Mouse (Mus musculus): Measurements from ENCODE around the gene 5830473C10Rik. TPM values are rescaled to one million over a fixed set of nuclear protein-coding genes. Genes with fewer than 3 reads are reported as not detected.
A peak's percentile ranks its signal among the peaks of the same experiment; 100 is the strongest.

5830473C10Rik gene
- polyA plus RNA-seq, 1 experiment from 2014 or later, result not detected

GRCm38 (mm10) chr5:90627423-90627822, 66.5 kb downstream of the 5830473C10Rik start:
- Histone ChIP-seq H3K27ac (no peak overlapping the region), H3K4me1 (replicated peaks) (no peaks in the 10 kb centered on the region), H3K27me3 (no peaks in the 10 kb centered on the region), H3K4me2 (no peak overlapping the region), H3K4me3 (no peak overlapping the region), H3K9me3 (replicated peaks) (no peaks in the 10 kb centered on the region), H3K36me3 (no peaks in the 10 kb centered on the region), H3K9ac (no peak overlapping the region)
- no peak for ATAC-seq (replicated peaks; ENCODE audit: insufficient number of reproducible peaks, insufficient read depth, low FRiP score, low read depth)
- WGBS, result 89% methylated on average over 4 of the region's 4 CpGs

GRCm38 (mm10) chr5:90628011-90628410, 67.1 kb downstream of the 5830473C10Rik start:
- WGBS, result 74% methylated on average over 3 of the region's 3 CpGs
- Histone ChIP-seq H3K4me3 (no peak overlapping the region), H3K4me2 (no peak overlapping the region), H3K27me3 (no peaks in the 10 kb centered on the region), H3K4me1 (replicated peaks) (no peaks in the 10 kb centered on the region), H3K27ac (no peak overlapping the region), H3K9ac (no peak overlapping the region), H3K9me3 (replicated peaks) (no peaks in the 10 kb centered on the region), H3K36me3 (no peaks in the 10 kb centered on the region)
- no peak for ATAC-seq (replicated peaks; ENCODE audit: insufficient number of reproducible peaks, insufficient read depth, low FRiP score, low read depth)

- Histone ChIP-seq H3K27ac (no peak overlapping the region), H3K4me1 (replicated peaks) (no peaks in the 10 kb centered on the region), H3K9me3 (replicated peaks) (no peaks in the 10 kb centered on the region), H3K4me3 (no peak overlapping the region), H3K27me3 (no peaks in the 10 kb centered on the region), H3K4me2 (no peak overlapping the region), H3K36me3 (no peaks in the 10 kb centered on the region), H3K9ac (no peak overlapping the region)
- ATAC-seq (replicated peaks; ENCODE audit: insufficient number of reproducible peaks, insufficient read depth, low FRiP score, low read depth), result no peak
- 64% methylated on average over 1 of the region's 1 CpGs for WGBS
Measured at GRCm38 (mm10) chr5:90628530-90628929, 67.6 kb downstream of the 5830473C10Rik start.

GRCm38 (mm10) chr5:90634885-90635284, 74.0 kb downstream of the 5830473C10Rik start:
- WGBS, result 75% methylated on average over 7 of the region's 7 CpGs
- Histone ChIP-seq H3K36me3 (no peaks in the 10 kb centered on the region), H3K4me3 (no peak overlapping the region), H3K4me1 (replicated peaks) (no peaks in the 10 kb centered on the region), H3K27ac (no peak overlapping the region), H3K27me3 (peaks cover 3% of the 10 kb centered on the region; the same call in 1 of the 2 replicates), H3K9me3 (replicated peaks) (no peaks in the 10 kb centered on the region), H3K4me2 (no peak overlapping the region), H3K9ac (no peak overlapping the region)
- ATAC-seq (replicated peaks; ENCODE audit: insufficient number of reproducible peaks, insufficient read depth, low FRiP score, low read depth), result no peak

- Histone ChIP-seq H3K9me3 (replicated peaks) (no peaks in the 10 kb centered on the region), H3K36me3 (no peaks in the 10 kb centered on the region), H3K4me3 (peak within 1 kb of the TSS; percentile 57), H3K9ac (peak within 1 kb of the TSS; percentile 37), H3K27me3 (peaks cover 3% of the 10 kb centered on the region; the same call in 1 of the 2 replicates), H3K4me1 (replicated peaks) (peaks cover 9% of the 10 kb centered on the region; the same call in 1 of the 2 replicates), H3K4me2 (peak within 1 kb of the TSS; percentile 92), H3K27ac (no peak within 1 kb of the TSS)
- peak; percentile 60 for ATAC-seq (replicated peaks; ENCODE audit: insufficient number of reproducible peaks, insufficient read depth, low FRiP score, low read depth)
- 9% methylated on average over 26 of the region's 26 CpGs for WGBS
Measured at GRCm38 (mm10) chr5:90640286-90641217, 79.6 kb downstream of the 5830473C10Rik start, which contains the start of gene Rassf6. TSS of gene Rassf6 (minus strand) at chr5:90640657.

GRCm38 (mm10) chr5:90641218-90641610, 80.3 kb downstream of the 5830473C10Rik start:
- Histone ChIP-seq H3K9ac (no peak overlapping the region), H3K36me3 (no peaks in the 10 kb centered on the region), H3K27me3 (peaks cover 3% of the 10 kb centered on the region; the same call in 1 of the 2 replicates), H3K9me3 (replicated peaks) (no peaks in the 10 kb centered on the region), H3K4me2 (peak overlapping the region; percentile 92), H3K27ac (no peak overlapping the region), H3K4me1 (replicated peaks) (peaks cover 9% of the 10 kb centered on the region; the same call in 1 of the 2 replicates), H3K4me3 (no peak overlapping the region)
- no peak for ATAC-seq (replicated peaks; ENCODE audit: insufficient number of reproducible peaks, insufficient read depth, low FRiP score, low read depth)
- 49% methylated on average over 10 of the region's 10 CpGs for WGBS

- no peaks in the 10 kb centered on the region for H3K9me3 ChIP-seq (replicated peaks)
- H3K36me3 ChIP-seq, result no peaks in the 10 kb centered on the region
- H3K4me3 ChIP-seq, result no peak overlapping the region
- no peak overlapping the region for H3K27ac ChIP-seq
- H3K27me3 ChIP-seq, result no peaks in the 10 kb centered on the region
- H3K9ac ChIP-seq, result no peak overlapping the region
- H3K4me2 ChIP-seq, result no peak overlapping the region
- peaks cover 3% of the 10 kb centered on the region; the same call in 1 of the 2 replicates for H3K4me1 ChIP-seq (replicated peaks)
- 74% methylated on average over 3 of the region's 3 CpGs for WGBS
- no peak for ATAC-seq (replicated peaks; ENCODE audit: insufficient number of reproducible peaks, insufficient read depth, low FRiP score, low read depth)
Measured at GRCm38 (mm10) chr5:90645579-90645978, 84.7 kb downstream of the 5830473C10Rik start.

GRCm38 (mm10) chr5:90646398-90646797, 85.5 kb downstream of the 5830473C10Rik start:
- WGBS, result 87% methylated on average over 5 of the region's 5 CpGs
- no peaks in the 10 kb centered on the region for H3K27me3 ChIP-seq

More at GRCm38 (mm10) chr5:90646398-90646797, 85.5 kb downstream of the 5830473C10Rik start:
- Histone ChIP-seq H3K9me3 (replicated peaks) (no peaks in the 10 kb centered on the region), H3K4me3 (no peak overlapping the region), H3K9ac (no peak overlapping the region), H3K36me3 (no peaks in the 10 kb centered on the region), H3K4me1 (replicated peaks) (no peaks in the 10 kb centered on the region), H3K4me2 (no peak overlapping the region), H3K27ac (no peak overlapping the region)
- ATAC-seq (replicated peaks; ENCODE audit: insufficient number of reproducible peaks, insufficient read depth, low FRiP score, low read depth), result no peak

Other genes starting within 250 kb of the 5830473C10Rik start
- 14.3 and 17.1 TPM in 2 replicates for gene Ankrd17, start 194.5 kb upstream of the 5830473C10Rik start, polyA plus RNA-seq (2015; fragmentation: Nextera tagmentation; extraction: Ambion mirVana)
- gene Gm9958, start 193.9 kb upstream of the 5830473C10Rik start, polyA plus RNA-seq (2015; fragmentation: Nextera tagmentation; extraction: Ambion mirVana), result 2.9 and 3.4 TPM in 2 replicates
- 3.8 and 28.4 TPM in 2 replicates for gene Alb, start 100.2 kb upstream of the 5830473C10Rik start, polyA plus RNA-seq (2015; fragmentation: Nextera tagmentation; extraction: Ambion mirVana)
- 6.7 and 55.5 TPM in 2 replicates for gene Afp, start 70.4 kb upstream of the 5830473C10Rik start, polyA plus RNA-seq (2015; fragmentation: Nextera tagmentation; extraction: Ambion mirVana)
- 0.15 TPM in 1 of 2 replicates, not detected in the other for gene Afm, start 42.2 kb upstream of the 5830473C10Rik start, polyA plus RNA-seq (2015; fragmentation: Nextera tagmentation; extraction: Ambion mirVana)
- gene Rassf6, start 79.5 kb downstream of the 5830473C10Rik start, polyA plus RNA-seq (2015; fragmentation: Nextera tagmentation; extraction: Ambion mirVana), result 0.49 and 2.4 TPM in 2 replicates
- gene Cxcl5, start 198.3 kb downstream of the 5830473C10Rik start, polyA plus RNA-seq (2015; fragmentation: Nextera tagmentation; extraction: Ambion mirVana), result not detected in 2 replicates
- gene Ppbp, start 207.4 kb downstream of the 5830473C10Rik start, polyA plus RNA-seq (2015; fragmentation: Nextera tagmentation; extraction: Ambion mirVana), result 4.2 and 5.4 TPM in 2 replicates
- 45.6 and 47.9 TPM in 2 replicates for gene Pf4, start 211.3 kb downstream of the 5830473C10Rik start, polyA plus RNA-seq (2015; fragmentation: Nextera tagmentation; extraction: Ambion mirVana)
- not detected in 2 replicates for gene Cxcl3, start 225.0 kb downstream of the 5830473C10Rik start, polyA plus RNA-seq (2015; fragmentation: Nextera tagmentation; extraction: Ambion mirVana)
- 0.20 and 0.79 TPM in 2 replicates for gene Cxcl15, start 233.4 kb downstream of the 5830473C10Rik start, polyA plus RNA-seq (2015; fragmentation: Nextera tagmentation; extraction: Ambion mirVana)